Mouse (Mus musculus) myocyte (in vitro differentiated cells): ENCODE results near the gene Gm17387. TPM values are rescaled to one million over a fixed set of nuclear protein-coding genes. Genes with fewer than 3 reads are reported as not detected.

Source experiments
- H3K27me3 ChIP-seq: one replicate; pipeline ENCODE4 v1.6.1; 2011; ENCODE audit not compliant: control insufficient read depth, insufficient read depth, insufficient read length
- H3K36me3 ChIP-seq: one replicate; pipeline ENCODE4 v1.6.1; 2011; ENCODE audit not compliant: control insufficient read depth, insufficient read depth
- H3K4me2 ChIP-seq: one replicate; pipeline ENCODE4 v1.6.1; 2011; ENCODE audit warnings: low read depth, control low read depth
- H3K4me3 ChIP-seq: one replicate; pipeline ENCODE4 v1.5.1; 2011; ENCODE audit warnings: mild to moderate bottlenecking, control low read depth, moderate library complexity
- H3K79me2 ChIP-seq: one replicate; pipeline ENCODE4 v1.6.1; 2011; ENCODE audit not compliant: control insufficient read depth, insufficient read depth
- H3ac ChIP-seq: one replicate; pipeline ENCODE4 v1.6.1; 2011; ENCODE audit not compliant: control insufficient read depth, insufficient read length
- CEBPB ChIP-seq: IDR thresholded peaks from 2 replicates; pipeline ENCODE4 v1.6.1; 2011; ENCODE audit warnings: mild to moderate bottlenecking, moderate library complexity; ENCODE audit not compliant: poor library complexity, insufficient read depth, severe bottlenecking
- E2F4 ChIP-seq: IDR thresholded peaks from one replicate; pipeline ENCODE4 v1.6.1; 2011; ENCODE audit warnings: mild to moderate bottlenecking, control low read depth, moderate library complexity; ENCODE audit not compliant: insufficient read depth
- MAX ChIP-seq: IDR thresholded peaks from one replicate; pipeline ENCODE4 v1.6.1; 2011; ENCODE audit warnings: low read depth, mild to moderate bottlenecking, control low read depth
- MYOD1 ChIP-seq, 3 experiments: IDR thresholded peaks; one replicate each; pipeline ENCODE4 v1.6.1; 2011; ENCODE audit warnings: control low read depth in 2 of 3, low read depth in 2 of 3, mild to moderate bottlenecking in 2 of 3, moderate library complexity in 1 of 3; ENCODE audit not compliant: insufficient read length in 2 of 3, control insufficient read depth in 1 of 3
- MYOG ChIP-seq, 3 experiments: IDR thresholded peaks; one replicate each; pipeline ENCODE4 v1.6.1; 2011; ENCODE audit warnings: control low read depth in 2 of 3, low read depth in 2 of 3, mild to moderate bottlenecking in 2 of 3; ENCODE audit not compliant: insufficient read length in 2 of 3, control insufficient read depth in 1 of 3, insufficient read depth in 1 of 3
- POLR2A ChIP-seq: IDR thresholded peaks from one replicate; pipeline ENCODE4 v1.6.1; 2011; ENCODE audit warnings: low read depth, mild to moderate bottlenecking, control low read depth, moderate library complexity; ENCODE audit not compliant: insufficient read length
- POLR2AphosphoS2 ChIP-seq: IDR thresholded peaks from one replicate; pipeline ENCODE4 v1.6.1; 2011; ENCODE audit warnings: low read depth, control low read depth; ENCODE audit not compliant: insufficient read length
- REST ChIP-seq: IDR thresholded peaks from one replicate; pipeline ENCODE4 v1.6.1; 2011; ENCODE audit warnings: mild to moderate bottlenecking, control low read depth, moderate library complexity; ENCODE audit not compliant: insufficient read depth, insufficient read length
- SRF ChIP-seq: IDR thresholded peaks from one replicate; pipeline ENCODE4 v1.6.1; 2011; ENCODE audit warnings: low read depth; ENCODE audit not compliant: control insufficient read depth, insufficient read length
- TCF12 ChIP-seq: IDR thresholded peaks from one replicate; pipeline ENCODE4 v1.6.1; 2011; ENCODE audit warnings: mild to moderate bottlenecking, control low read depth; ENCODE audit not compliant: poor library complexity, insufficient read depth, severe bottlenecking
- TCF3 ChIP-seq: IDR thresholded peaks from one replicate; pipeline ENCODE4 v1.6.1; 2011; ENCODE audit warnings: low read depth, control low read depth; ENCODE audit not compliant: insufficient read length
- USF1 ChIP-seq: IDR thresholded peaks from one replicate; pipeline ENCODE4 v1.6.1; 2011; ENCODE audit warnings: low read depth, mild to moderate bottlenecking, control low read depth, moderate library complexity
- polyA plus RNA-seq: library from polyadenylated mRNA; unstranded; fragments of >200 nt; fragmentation: generic; extraction: Trizol; gene quantifications from one replicate; pipeline ENCODE4 v1.2.1, GENCODE M21; 2012; ENCODE audit warnings: missing spikeins

Gm17387 gene
- polyA plus RNA-seq, 1 experiment: not detected

- Histone ChIP-seq H3K79me2 (no peaks in the 10 kb centered on the region), H3K4me2 (no peak overlapping the region), H3K36me3 (no peaks in the 10 kb centered on the region), H3K4me3 (no peak overlapping the region), H3K27me3 (no peaks in the 10 kb centered on the region), H3ac (no peak overlapping the region)
- TF ChIP-seq SRF (no peak), MYOD1 (IDR thresholded peaks at IDR 0.05; ENCODE audit: control insufficient read depth in 1 of 3, insufficient read length in 2 of 3, low read depth in 2 of 3) (no peak), TCF12 (no peak), CEBPB (no peak), POLR2AphosphoS2 (no peak), E2F4 (no peak)
These were observed 43.2 kb downstream of the Gm17387 start for GRCm38 (mm10) chr7:141072017-141072745.

DNA sequence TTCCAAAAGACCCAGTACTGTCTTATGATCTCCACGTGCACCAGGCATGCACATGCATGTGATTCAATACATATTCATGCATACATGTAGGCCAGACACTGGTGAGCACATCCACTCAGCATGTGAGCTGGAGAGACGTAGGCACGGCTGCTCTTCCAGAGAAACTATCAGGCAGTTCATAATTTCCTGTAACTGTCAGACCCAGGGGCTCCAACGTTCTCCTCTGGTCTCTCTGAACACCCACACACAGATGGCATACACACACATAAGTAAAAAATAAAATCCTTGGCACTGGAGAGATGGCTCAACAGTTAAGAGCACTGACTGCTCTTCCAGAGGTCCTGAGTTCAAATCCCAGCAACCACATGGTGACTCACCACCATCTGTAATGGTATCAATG is 44.9 kb downstream of the Gm17387 start:
- H3K4me2 ChIP-seq: no peak overlapping the region
- H3K4me3 ChIP-seq: no peak overlapping the region
- no peaks in the 10 kb centered on the region for H3K36me3 ChIP-seq
- no peaks in the 10 kb centered on the region for H3K79me2 ChIP-seq
- H3K27me3 ChIP-seq: no peaks in the 10 kb centered on the region
- TF ChIP-seq TCF3: no peak
- TF ChIP-seq USF1: no peak
- TF ChIP-seq POLR2A: no peak
- H3ac ChIP-seq: no peak overlapping the region

DNA sequence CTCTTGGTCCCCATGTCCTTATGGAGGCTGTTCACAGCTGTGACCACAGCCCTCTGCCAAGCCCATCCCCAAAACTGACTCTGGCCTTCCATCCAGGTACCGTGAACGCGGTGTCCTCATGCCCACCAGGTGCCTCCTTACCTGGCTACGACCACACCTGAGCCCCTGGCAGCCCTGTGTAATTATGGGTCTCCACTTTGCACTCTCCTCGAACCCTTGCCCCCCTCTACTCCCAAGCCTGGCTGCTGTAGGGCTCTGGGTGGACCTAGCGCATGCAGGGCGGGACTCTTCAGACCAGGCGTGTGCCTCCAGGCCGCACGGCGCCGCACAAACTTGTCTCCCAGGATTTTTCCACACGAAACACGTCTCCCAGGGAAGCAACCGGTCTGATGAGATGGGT is 48.9 kb downstream of the Gm17387 start, which contains the start of gene Pkp3:
Gene Pkp3 (plus strand): TSS at position 378 of the 400 bp plus-strand sequence.
- no peaks in the 10 kb centered on the region for H3K79me2 ChIP-seq
- H3K4me2 ChIP-seq: no peak within 1 kb of the TSS
- H3K4me3 ChIP-seq: no peak within 1 kb of the TSS
- no peaks in the 10 kb centered on the region for H3K36me3 ChIP-seq
- TF ChIP-seq E2F4 (no peak), MYOG (IDR thresholded peaks at IDR 0.05; ENCODE audit: control insufficient read depth in 1 of 3, insufficient read depth in 1 of 3, insufficient read length in 2 of 3, low read depth in 2 of 3) (no peak), MAX (no peak), MYOD1 (IDR thresholded peaks at IDR 0.05; ENCODE audit: control insufficient read depth in 1 of 3, insufficient read length in 2 of 3, low read depth in 2 of 3) (no peak), REST (no peak), POLR2A (no peak), CEBPB (no peak), TCF12 (no peak), TCF3 (no peak), USF1 (no peak), POLR2AphosphoS2 (no peak), SRF (no peak)
- no peak within 1 kb of the TSS for H3ac ChIP-seq
- no peaks in the 10 kb centered on the region for H3K27me3 ChIP-seq

DNA sequence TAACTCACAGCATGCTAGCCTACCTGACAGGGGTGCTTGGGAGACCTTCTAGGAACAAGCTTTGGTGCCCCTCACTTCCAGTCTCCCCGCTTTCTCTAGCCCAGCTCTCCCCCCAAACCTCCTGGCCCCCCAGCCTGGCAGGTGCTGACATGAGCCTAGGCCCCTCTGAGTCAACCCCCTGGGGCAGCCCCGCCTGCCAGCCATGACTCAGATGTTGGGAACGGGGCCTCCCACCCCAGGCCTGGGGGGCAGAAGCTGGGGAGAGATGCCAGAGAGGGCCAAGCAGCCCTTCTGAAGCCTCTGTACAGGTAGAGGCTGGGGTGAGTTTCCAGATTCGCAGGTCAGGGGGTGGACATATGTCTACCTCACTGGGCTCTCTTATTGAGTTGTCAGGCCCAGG is 49.9 kb downstream of the Gm17387 start:
- Histone ChIP-seq H3K4me3 (no peak overlapping the region), H3K27me3 (no peaks in the 10 kb centered on the region), H3K79me2 (no peaks in the 10 kb centered on the region), H3ac (no peak overlapping the region), H3K4me2 (no peak overlapping the region), H3K36me3 (no peaks in the 10 kb centered on the region)
- no peak for TF ChIP-seq TCF3
- TF ChIP-seq MAX: no peak
- no peak for TF ChIP-seq POLR2A
- no peak for TF ChIP-seq TCF12
- TF ChIP-seq E2F4: no peak
- TF ChIP-seq MYOD1 (IDR thresholded peaks at IDR 0.05; ENCODE audit: control insufficient read depth in 1 of 3, insufficient read length in 2 of 3, low read depth in 2 of 3): no peak
- no peak for TF ChIP-seq POLR2AphosphoS2
- no peak for TF ChIP-seq CEBPB
- TF ChIP-seq REST: no peak
- no peak for TF ChIP-seq SRF
- TF ChIP-seq USF1: no peak
- TF ChIP-seq MYOG (IDR thresholded peaks at IDR 0.05; ENCODE audit: control insufficient read depth in 1 of 3, insufficient read depth in 1 of 3, insufficient read length in 2 of 3, low read depth in 2 of 3): no peak

Other genes starting within 250 kb of the Gm17387 start
- not detected for gene Syce1, start 241.3 kb upstream of the Gm17387 start, polyA plus RNA-seq
- 0.13 TPM for gene Zfp941, start 207.0 kb upstream of the Gm17387 start, polyA plus RNA-seq
- gene Urah, start 194.1 kb upstream of the Gm17387 start, polyA plus RNA-seq: 0.13 TPM
- gene Scgb1c1, start 183.6 kb upstream of the Gm17387 start, polyA plus RNA-seq: not detected
- 0.07 TPM for gene Odf3, start 181.3 kb upstream of the Gm17387 start, polyA plus RNA-seq
- gene Gm45785, start 172.8 kb upstream of the Gm17387 start, polyA plus RNA-seq: not detected
- gene Ric8a, start 172.2 kb upstream of the Gm17387 start, polyA plus RNA-seq: 123 TPM
- 25.8 TPM for gene Bet1l, start 171.6 kb upstream of the Gm17387 start, polyA plus RNA-seq
- gene Psmd13, start 147.2 kb upstream of the Gm17387 start, polyA plus RNA-seq: 201 TPM
- 28.8 TPM for gene Sirt3, start 146.8 kb upstream of the Gm17387 start, polyA plus RNA-seq
- 534 TPM for gene Cox8b, start 128.7 kb upstream of the Gm17387 start, polyA plus RNA-seq
- 0.01 TPM for gene Nlrp6, start 108.2 kb upstream of the Gm17387 start, polyA plus RNA-seq
- 11.6 TPM for gene Pgghg, start 87.7 kb upstream of the Gm17387 start, polyA plus RNA-seq
- 0.47 TPM for gene Ifitm5, start 78.8 kb upstream of the Gm17387 start, polyA plus RNA-seq
- gene Gm45717, start 73.2 kb upstream of the Gm17387 start, polyA plus RNA-seq: 0.12 TPM
- gene Ifitm2, start 73.1 kb upstream of the Gm17387 start, polyA plus RNA-seq: 493 TPM
- 19.9 TPM for gene Ifitm1, start 61.9 kb upstream of the Gm17387 start, polyA plus RNA-seq
- 1,312 TPM for gene Ifitm3, start 18.4 kb upstream of the Gm17387 start, polyA plus RNA-seq
- gene Ifitm6, start 11.2 kb upstream of the Gm17387 start, polyA plus RNA-seq: 4.4 TPM
- gene B4galnt4, start 32.0 kb downstream of the Gm17387 start, polyA plus RNA-seq: 0.46 TPM
- gene Pkp3, start 49.1 kb downstream of the Gm17387 start, polyA plus RNA-seq: 0.25 TPM
- 4.8 TPM for gene Sigirr, start 71.4 kb downstream of the Gm17387 start, polyA plus RNA-seq
- gene Ano9, start 88.7 kb downstream of the Gm17387 start, polyA plus RNA-seq: not detected
- gene Ptdss2, start 93.3 kb downstream of the Gm17387 start, polyA plus RNA-seq: 28.0 TPM
- gene Rnh1, start 143.7 kb downstream of the Gm17387 start, polyA plus RNA-seq: 276 TPM
- gene Hras, start 164.9 kb downstream of the Gm17387 start, polyA plus RNA-seq: 215 TPM
- gene Lrrc56, start 165.0 kb downstream of the Gm17387 start, polyA plus RNA-seq: 1.1 TPM
- 0.10 TPM for gene Lmntd2, start 184.9 kb downstream of the Gm17387 start, polyA plus RNA-seq
- 54.5 TPM for gene Rassf7, start 186.7 kb downstream of the Gm17387 start, polyA plus RNA-seq
- gene Phrf1, start 199.7 kb downstream of the Gm17387 start, polyA plus RNA-seq: 44.5 TPM
- 0.97 TPM for gene Irf7, start 237.3 kb downstream of the Gm17387 start, polyA plus RNA-seq
- gene Cdhr5, start 247.7 kb downstream of the Gm17387 start, polyA plus RNA-seq: 0.07 TPM